Mouse (Mus musculus): ENCODE results near the gene Chaf1a. TPM values are rescaled to one million over a fixed set of nuclear protein-coding genes. Genes with fewer than 3 reads are reported as not detected.

The Chaf1a gene
- polyA plus RNA-seq, 1 experiment from 2014 or later = 5.0 TPM

- no peaks in the 10 kb centered on the region for H3K27me3 ChIP-seq (ENCODE audit: control insufficient read depth, insufficient read depth, low read length)
- H3K9ac ChIP-seq (ENCODE audit: low read length) = no peak overlapping the region
- H3K9me3 ChIP-seq (ENCODE audit: control insufficient read depth, low read length) = no peaks in the 10 kb centered on the region
- H3K4me3 ChIP-seq (ENCODE audit: low read depth, low read length) = no peak overlapping the region
- H3K36me3 ChIP-seq (ENCODE audit: control insufficient read depth, insufficient read depth, low read length) = peaks cover 40% of the 10 kb centered on the region
- no peak overlapping the region for H3K27ac ChIP-seq (replicated peaks)
- TF ChIP-seq CTCF (IDR thresholded peaks at IDR 0.05; ENCODE audit: low read depth) (no peak), EP300 (optimal IDR thresholded peaks at IDR 0.05) (no peak)
- DNase-seq (ENCODE audit: low spot score) (no peak), ATAC-seq (ENCODE audit: low FRiP score, low TSS enrichment) (no peak)
- H3K4me2 ChIP-seq (replicated peaks; ENCODE audit: low read depth) = no peak overlapping the region
- 87% methylated on average over 7 of the region's 7 CpGs for WGBS
- H3K4me1 ChIP-seq (replicated peaks; ENCODE audit: control insufficient read depth, insufficient read depth) = no peaks in the 10 kb centered on the region
These were observed 22.4 kb upstream of the Chaf1a start for GRCm38 (mm10) chr17:56017848-56018247.

GRCm38 (mm10) chr17:56018347-56019131 lies 21.7 kb upstream of the Chaf1a start:
- peak; percentile 72 for ATAC-seq (ENCODE audit: low FRiP score, low TSS enrichment)
- Histone ChIP-seq H3K4me1 (replicated peaks; ENCODE audit: control insufficient read depth, insufficient read depth) (no peaks in the 10 kb centered on the region), H3K27me3 (ENCODE audit: control insufficient read depth, insufficient read depth, low read length) (no peaks in the 10 kb centered on the region), H3K27ac (replicated peaks) (no peak overlapping the region), H3K4me2 (replicated peaks; ENCODE audit: low read depth) (no peak overlapping the region), H3K9me3 (ENCODE audit: control insufficient read depth, low read length) (no peaks in the 10 kb centered on the region), H3K4me3 (ENCODE audit: low read depth, low read length) (no peak overlapping the region), H3K9ac (ENCODE audit: low read length) (no peak overlapping the region), H3K36me3 (ENCODE audit: control insufficient read depth, insufficient read depth, low read length) (peaks cover 36% of the 10 kb centered on the region)
- peak; percentile 68 for DNase-seq (ENCODE audit: low spot score)
- peak; percentile 77 for TF ChIP-seq CTCF (IDR thresholded peaks at IDR 0.05; ENCODE audit: low read depth)
- no peak for TF ChIP-seq EP300 (optimal IDR thresholded peaks at IDR 0.05)
- 64% methylated on average over 20 of the region's 20 CpGs for WGBS

GRCm38 (mm10) chr17:56020400-56021084 lies 19.7 kb upstream of the Chaf1a start:
- no peak overlapping the region for H3K27ac ChIP-seq (replicated peaks)

GRCm38 (mm10) chr17:56021161-56021910 lies 18.9 kb upstream of the Chaf1a start:
- Histone ChIP-seq H3K36me3 (ENCODE audit: control insufficient read depth, insufficient read depth, low read length) (peaks cover 22% of the 10 kb centered on the region), H3K9me3 (ENCODE audit: control insufficient read depth, low read length) (no peaks in the 10 kb centered on the region), H3K27me3 (ENCODE audit: control insufficient read depth, insufficient read depth, low read length) (no peaks in the 10 kb centered on the region), H3K27ac (replicated peaks) (no peak overlapping the region), H3K9ac (ENCODE audit: low read length) (no peak overlapping the region), H3K4me3 (ENCODE audit: low read depth, low read length) (no peak overlapping the region), H3K4me2 (replicated peaks; ENCODE audit: low read depth) (no peak overlapping the region), H3K4me1 (replicated peaks; ENCODE audit: control insufficient read depth, insufficient read depth) (no peaks in the 10 kb centered on the region)
- DNase-seq (ENCODE audit: low spot score) (no peak), ATAC-seq (ENCODE audit: low FRiP score, low TSS enrichment) (no peak)
- WGBS = 73% methylated on average over 3 of the region's 4 CpGs
- no peak for TF ChIP-seq CTCF (IDR thresholded peaks at IDR 0.05; ENCODE audit: low read depth)
- TF ChIP-seq EP300 (optimal IDR thresholded peaks at IDR 0.05) = no peak

More at GRCm38 (mm10) chr17:56020400-56021084, 19.7 kb upstream of the Chaf1a start:
- no peaks in the 10 kb centered on the region for H3K27me3 ChIP-seq (ENCODE audit: control insufficient read depth, insufficient read depth, low read length)
- DNase-seq (ENCODE audit: low spot score) = no peak
- H3K9ac ChIP-seq (ENCODE audit: low read length) = no peak overlapping the region
- H3K4me3 ChIP-seq (ENCODE audit: low read depth, low read length) = no peak overlapping the region
- peaks cover 29% of the 10 kb centered on the region for H3K36me3 ChIP-seq (ENCODE audit: control insufficient read depth, insufficient read depth, low read length)
- no peak for ATAC-seq (ENCODE audit: low FRiP score, low TSS enrichment)
- no peaks in the 10 kb centered on the region for H3K9me3 ChIP-seq (ENCODE audit: control insufficient read depth, low read length)
- whole genome bisulfite sequencing = 96% methylated on average over 6 of the region's 6 CpGs
- no peaks in the 10 kb centered on the region for H3K4me1 ChIP-seq (replicated peaks; ENCODE audit: control insufficient read depth, insufficient read depth)
- no peak for TF ChIP-seq CTCF (IDR thresholded peaks at IDR 0.05; ENCODE audit: low read depth)
- TF ChIP-seq EP300 (optimal IDR thresholded peaks at IDR 0.05) = no peak
- no peak overlapping the region for H3K4me2 ChIP-seq (replicated peaks; ENCODE audit: low read depth)

GRCm38 (mm10) chr17:56022131-56022988 lies 17.9 kb upstream of the Chaf1a start:
- Histone ChIP-seq H3K27ac (replicated peaks) (peak overlapping the region; percentile 76; the same call in 1 of the 2 replicates), H3K9ac (ENCODE audit: low read length) (no peak overlapping the region), H3K9me3 (ENCODE audit: control insufficient read depth, low read length) (no peaks in the 10 kb centered on the region), H3K36me3 (ENCODE audit: control insufficient read depth, insufficient read depth, low read length) (peaks cover 15% of the 10 kb centered on the region), H3K4me3 (ENCODE audit: low read depth, low read length) (no peak overlapping the region), H3K27me3 (ENCODE audit: control insufficient read depth, insufficient read depth, low read length) (no peaks in the 10 kb centered on the region), H3K4me1 (replicated peaks; ENCODE audit: control insufficient read depth, insufficient read depth) (no peaks in the 10 kb centered on the region), H3K4me2 (replicated peaks; ENCODE audit: low read depth) (no peak overlapping the region)
- ATAC-seq (ENCODE audit: low FRiP score, low TSS enrichment) (no peak), DNase-seq (ENCODE audit: low spot score) (no peak)
- 80% methylated on average over 2 of the region's 2 CpGs for WGBS
- no peak for TF ChIP-seq EP300 (optimal IDR thresholded peaks at IDR 0.05)
- TF ChIP-seq CTCF (IDR thresholded peaks at IDR 0.05; ENCODE audit: low read depth) = no peak
